Mouse (Mus musculus): ENCODE measurements around the gene Rsph3b. TPM values are rescaled to one million over a fixed set of nuclear protein-coding genes. Genes with fewer than 3 reads are reported as not detected.

Rsph3b gene
- polyA plus RNA-seq, 1 experiment from 2014 or later, result 57.6 TPM

- H3K27ac ChIP-seq (replicated peaks), result no peak overlapping the region
- H3K4me3 ChIP-seq, result no peak overlapping the region
- no peaks in the 10 kb centered on the region for H3K9me3 ChIP-seq
- no peaks in the 10 kb centered on the region for H3K36me3 ChIP-seq
- no peak for ATAC-seq (ENCODE audit: low FRiP score, low read depth)
- no peaks in the 10 kb centered on the region for H3K4me1 ChIP-seq (replicated peaks)
- no peak overlapping the region for H3K4me2 ChIP-seq
- no peaks in the 10 kb centered on the region for H3K27me3 ChIP-seq
- no peak overlapping the region for H3K9ac ChIP-seq
- 89% methylated on average over 1 of the region's 1 CpGs for WGBS
Observed at GRCm38 (mm10) chr17:6884531-6884930, 64.0 kb downstream of the Rsph3b start.

GRCm38 (mm10) chr17:6881306-6881705 lies 67.2 kb downstream of the Rsph3b start:
- H3K4me3 ChIP-seq, result no peak overlapping the region
- no peak for ATAC-seq (ENCODE audit: low FRiP score, low read depth)
- no peaks in the 10 kb centered on the region for H3K27me3 ChIP-seq
- 93% methylated on average over 6 of the region's 6 CpGs for WGBS
- no peak overlapping the region for H3K4me2 ChIP-seq
- no peaks in the 10 kb centered on the region for H3K36me3 ChIP-seq
- no peaks in the 10 kb centered on the region for H3K9me3 ChIP-seq
- no peak overlapping the region for H3K9ac ChIP-seq
- H3K27ac ChIP-seq (replicated peaks), result no peak overlapping the region
- no peaks in the 10 kb centered on the region for H3K4me1 ChIP-seq (replicated peaks)

GRCm38 (mm10) chr17:6871421-6871820 lies 77.1 kb downstream of the Rsph3b start:
- no peak for ATAC-seq (ENCODE audit: low FRiP score, low read depth)

DNA sequence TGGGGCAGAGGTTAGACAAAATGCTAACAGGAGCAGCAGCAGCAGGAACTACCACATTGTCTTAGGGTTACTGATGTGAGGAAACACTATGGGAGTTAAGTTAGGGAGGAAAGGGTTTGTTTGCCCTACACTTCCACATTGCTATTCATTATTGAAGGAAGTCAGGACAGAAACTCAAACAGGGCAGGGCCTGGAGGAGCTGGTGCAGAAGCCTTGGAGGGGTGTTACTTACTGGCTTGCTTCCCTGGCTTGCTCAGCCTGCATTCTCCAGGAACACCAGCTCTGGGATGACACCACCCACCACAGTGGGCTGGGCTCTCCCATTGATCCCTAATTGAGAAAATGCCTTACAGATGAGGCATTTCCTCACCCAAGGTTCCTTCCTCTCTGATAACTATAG lies 79.7 kb downstream of the Rsph3b start:
- Histone ChIP-seq H3K36me3 (no peaks in the 10 kb centered on the region), H3K4me3 (no peak overlapping the region), H3K27ac (replicated peaks) (no peak overlapping the region), H3K9me3 (0 out of 2 replicates have a peak, but pooled peaks cover 3% of the 10 kb centered on the region), H3K4me1 (replicated peaks) (peaks cover 15% of the 10 kb centered on the region), H3K9ac (no peak overlapping the region), H3K4me2 (no peak overlapping the region), H3K27me3 (no peaks in the 10 kb centered on the region)
- ATAC-seq (ENCODE audit: low FRiP score, low read depth), result no peak

More at GRCm38 (mm10) chr17:6871421-6871820, 77.1 kb downstream of the Rsph3b start:
- no peaks in the 10 kb centered on the region for H3K36me3 ChIP-seq
- H3K4me3 ChIP-seq, result no peak overlapping the region
- WGBS, result 96% methylated on average over 2 of the region's 2 CpGs
- H3K4me1 ChIP-seq (replicated peaks), result 0 out of 2 replicates have a peak, but pooled peaks cover 3% of the 10 kb centered on the region
- H3K9me3 ChIP-seq, result peaks cover 8% of the 10 kb centered on the region; the same call in 1 of the 2 replicates
- H3K9ac ChIP-seq, result no peak overlapping the region
- H3K4me2 ChIP-seq, result no peak overlapping the region
- H3K27ac ChIP-seq (replicated peaks), result no peak overlapping the region
- H3K27me3 ChIP-seq, result no peaks in the 10 kb centered on the region

DNA sequence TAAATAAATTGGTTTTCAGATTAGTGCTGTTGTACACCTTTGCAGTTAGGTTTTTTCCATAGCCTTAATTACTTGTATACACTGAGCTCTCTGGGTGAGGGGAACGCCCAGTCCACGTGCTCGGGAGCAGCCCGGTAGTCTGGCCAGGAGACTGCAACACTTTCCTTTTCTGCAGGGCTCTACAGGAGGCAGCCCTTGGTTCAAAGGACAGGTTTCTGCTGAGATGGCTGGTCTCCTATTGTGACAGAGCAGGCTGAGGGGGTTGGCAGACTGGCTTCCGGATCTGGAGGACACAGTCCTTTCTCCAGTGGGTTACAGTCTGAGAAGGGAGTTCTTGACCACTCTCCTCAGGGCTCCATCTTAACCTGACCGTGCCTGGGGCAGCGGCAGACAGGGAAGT lies 80.7 kb downstream of the Rsph3b start:
- Histone ChIP-seq H3K27ac (replicated peaks) (no peak overlapping the region), H3K27me3 (no peaks in the 10 kb centered on the region), H3K4me1 (replicated peaks) (peaks cover 15% of the 10 kb centered on the region), H3K4me3 (no peak overlapping the region), H3K36me3 (no peaks in the 10 kb centered on the region), H3K4me2 (no peak overlapping the region), H3K9ac (no peak overlapping the region), H3K9me3 (no peaks in the 10 kb centered on the region)
- 37% methylated on average over 7 of the region's 7 CpGs for WGBS
- no peak for ATAC-seq (ENCODE audit: low FRiP score, low read depth)

GRCm38 (mm10) chr17:6866576-6866975 lies 81.9 kb downstream of the Rsph3b start:
- H3K36me3 ChIP-seq, result no peaks in the 10 kb centered on the region
- no peak overlapping the region for H3K27ac ChIP-seq (replicated peaks)
- no peaks in the 10 kb centered on the region for H3K9me3 ChIP-seq
- ATAC-seq (ENCODE audit: low FRiP score, low read depth), result no peak
- H3K4me3 ChIP-seq, result no peak overlapping the region
- H3K4me1 ChIP-seq (replicated peaks), result peaks cover 26% of the 10 kb centered on the region
- no peak overlapping the region for H3K9ac ChIP-seq
- 74% methylated on average over 1 of the region's 1 CpGs for WGBS
- H3K27me3 ChIP-seq, result no peaks in the 10 kb centered on the region
- H3K4me2 ChIP-seq, result no peak overlapping the region

GRCm38 (mm10) chr17:6865580-6865979 lies 82.9 kb downstream of the Rsph3b start:
- H3K27me3 ChIP-seq, result no peaks in the 10 kb centered on the region
- WGBS, result 61% methylated on average over 5 of the region's 5 CpGs

DNA sequence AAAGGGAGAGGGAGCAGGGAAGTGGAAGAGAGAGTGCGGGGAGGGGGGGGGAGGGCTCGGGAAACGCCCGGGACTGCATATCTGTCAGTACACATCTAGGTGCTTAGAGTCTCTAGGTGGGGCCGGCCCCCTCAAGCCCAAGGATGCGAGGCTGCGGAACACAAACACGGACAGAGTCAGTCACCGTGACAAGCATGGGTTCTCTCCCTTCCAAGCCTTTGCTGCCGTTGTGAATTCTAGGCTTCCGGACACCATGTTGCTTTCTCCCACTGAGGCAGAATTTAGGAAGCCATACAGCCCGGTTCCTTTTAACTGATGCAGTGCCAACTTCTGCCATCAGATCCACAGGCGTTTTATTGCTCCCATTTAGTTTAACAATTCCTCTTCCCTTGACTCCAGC lies 83.6 kb downstream of the Rsph3b start:
- no peak overlapping the region for H3K27ac ChIP-seq (replicated peaks)
- H3K27me3 ChIP-seq, result no peaks in the 10 kb centered on the region
- no peak overlapping the region for H3K4me3 ChIP-seq
- no peak overlapping the region for H3K9ac ChIP-seq
- H3K4me1 ChIP-seq (replicated peaks), result peaks cover 39% of the 10 kb centered on the region
- H3K4me2 ChIP-seq, result peak overlapping the region; percentile 21
- no peaks in the 10 kb centered on the region for H3K36me3 ChIP-seq
- H3K9me3 ChIP-seq, result no peaks in the 10 kb centered on the region
- whole genome bisulfite sequencing, result 23% methylated on average over 12 of the region's 13 CpGs
- no peak for ATAC-seq (ENCODE audit: low FRiP score, low read depth)

More at GRCm38 (mm10) chr17:6865580-6865979, 82.9 kb downstream of the Rsph3b start:
- H3K27ac ChIP-seq (replicated peaks), result no peak overlapping the region
- no peak overlapping the region for H3K4me2 ChIP-seq
- no peak overlapping the region for H3K9ac ChIP-seq
- no peaks in the 10 kb centered on the region for H3K9me3 ChIP-seq
- peaks cover 35% of the 10 kb centered on the region for H3K4me1 ChIP-seq (replicated peaks)
- no peak overlapping the region for H3K4me3 ChIP-seq
- H3K36me3 ChIP-seq, result no peaks in the 10 kb centered on the region
- no peak for ATAC-seq (ENCODE audit: low FRiP score, low read depth)

GRCm38 (mm10) chr17:6863521-6863920 lies 85.0 kb downstream of the Rsph3b start:
- ATAC-seq (ENCODE audit: low FRiP score, low read depth), result no peak
- H3K9me3 ChIP-seq, result no peaks in the 10 kb centered on the region
- no peak overlapping the region for H3K27ac ChIP-seq (replicated peaks)
- no peak overlapping the region for H3K4me3 ChIP-seq
- peaks cover 36% of the 10 kb centered on the region for H3K4me1 ChIP-seq (replicated peaks)
- H3K4me2 ChIP-seq, result no peak overlapping the region
- H3K27me3 ChIP-seq, result no peaks in the 10 kb centered on the region
- WGBS, result 86% methylated on average over 6 of the region's 6 CpGs
- no peaks in the 10 kb centered on the region for H3K36me3 ChIP-seq
- no peak overlapping the region for H3K9ac ChIP-seq

- Histone ChIP-seq H3K9me3 (no peaks in the 10 kb centered on the region), H3K9ac (no peak overlapping the region), H3K4me1 (replicated peaks) (peaks cover 36% of the 10 kb centered on the region), H3K27me3 (no peaks in the 10 kb centered on the region), H3K27ac (replicated peaks) (peak overlapping the region; percentile 49; the same call in 1 of the 2 replicates), H3K4me3 (no peak overlapping the region), H3K36me3 (no peaks in the 10 kb centered on the region), H3K4me2 (peak overlapping the region; percentile 46)
- WGBS, result 35% methylated on average over 12 of the region's 12 CpGs
- peak; percentile 42 for ATAC-seq (ENCODE audit: low FRiP score, low read depth)
Observed at GRCm38 (mm10) chr17:6862040-6862780, 86.3 kb downstream of the Rsph3b start.

- H3K27ac ChIP-seq (replicated peaks), result peak overlapping the region; percentile 72
- peaks cover 36% of the 10 kb centered on the region for H3K4me1 ChIP-seq (replicated peaks)
- peak overlapping the region; percentile 46 for H3K4me2 ChIP-seq
- no peaks in the 10 kb centered on the region for H3K36me3 ChIP-seq
- peak overlapping the region; percentile 3; the same call in 1 of the 2 replicates for H3K9ac ChIP-seq
- H3K4me3 ChIP-seq, result peak overlapping the region; percentile 11
- WGBS, result 3% methylated on average over 28 of the region's 28 CpGs
- ATAC-seq (ENCODE audit: low FRiP score, low read depth), result peak; percentile 92
- no peaks in the 10 kb centered on the region for H3K9me3 ChIP-seq
- H3K27me3 ChIP-seq, result no peaks in the 10 kb centered on the region
Observed at GRCm38 (mm10) chr17:6861181-6862039, 87.1 kb downstream of the Rsph3b start.

GRCm38 (mm10) chr17:6860491-6860897 lies 88.0 kb downstream of the Rsph3b start:
- Histone ChIP-seq H3K4me2 (0 out of 2 replicates have a peak overlapping the region, but pooled peaks have one; percentile 9), H3K36me3 (no peaks in the 10 kb centered on the region)
- no peak for ATAC-seq (ENCODE audit: low FRiP score, low read depth)

More at GRCm38 (mm10) chr17:6860491-6860897, 88.0 kb downstream of the Rsph3b start:
- no peak overlapping the region for H3K4me3 ChIP-seq
- WGBS, result 13% methylated on average over 12 of the region's 12 CpGs
- H3K4me1 ChIP-seq (replicated peaks), result peaks cover 35% of the 10 kb centered on the region
- peak overlapping the region; percentile 72 for H3K27ac ChIP-seq (replicated peaks)
- H3K9me3 ChIP-seq, result no peaks in the 10 kb centered on the region
- no peak overlapping the region for H3K9ac ChIP-seq
- no peaks in the 10 kb centered on the region for H3K27me3 ChIP-seq
